Mouse (Mus musculus): ENCODE data around the gene AC140267.1. TPM values are rescaled to one million over a fixed set of nuclear protein-coding genes. Genes with fewer than 3 reads are reported as not detected.
A peak's percentile ranks its signal among the peaks of the same experiment; 100 is the strongest.

Gene AC140267.1
- total and polyA plus RNA-seq, 3 experiments, result 1.9 TPM; not detected in 2

- H3K36me3 ChIP-seq (ENCODE audit: control insufficient read depth in 1 of 2, insufficient read depth in 2 of 2, low read length in 2 of 2), result peaks cover 11 to 26% of the 10 kb centered on the region in 2 experiments
- no peak for TF ChIP-seq NRF1 (IDR thresholded peaks at IDR 0.05; ENCODE audit: insufficient read depth, low read depth, low read length, poor library complexity, severe bottlenecking)
- 0 out of 2 replicates have a peak, but pooled peaks have one; percentile 9 for TF ChIP-seq CHD1 (IDR thresholded peaks at IDR 0.05; ENCODE audit: low read depth, low read length)
- no peak for TF ChIP-seq ZKSCAN1 (IDR thresholded peaks at IDR 0.05; ENCODE audit: low read depth, low read length)
- no peak for TF ChIP-seq POLR2A (IDR thresholded peaks at IDR 0.05; ENCODE audit: control insufficient read depth in 1 of 2, insufficient read depth in 1 of 2, low read depth in 1 of 2, low read length in 2 of 2, poor library complexity in 1 of 2)
- TF ChIP-seq MAZ (IDR thresholded peaks at IDR 0.05; ENCODE audit: low read depth, low read length), result no peak
- no peak for TF ChIP-seq ELF1 (IDR thresholded peaks at IDR 0.05; ENCODE audit: low read depth, low read length)
- no peak for TF ChIP-seq USF2 (IDR thresholded peaks at IDR 0.05; ENCODE audit: borderline replicate concordance in 1 of 2, insufficient read depth in 1 of 2, low read depth in 1 of 2, low read length in 2 of 2)
These were observed 18.6 kb downstream of the AC140267.1 start for GRCm38 (mm10) chr15:80254207-80254606.

GRCm38 (mm10) chr15:80254847-80255645 lies 19.4 kb downstream of the AC140267.1 start, which contains the start of gene Atf4:
Atf4 (plus strand) TSS chr15:80255184.
- peak; percentile 100 for DNase-seq (ENCODE audit: low read depth, low spot score)
- peak within 1 kb of the TSS; percentile 93 for H3K9ac ChIP-seq (ENCODE audit: control insufficient read depth, low read depth, low read length, poor library complexity, severe bottlenecking)
- peaks cover 24% of the 10 kb centered on the region for H3K79me2 ChIP-seq (ENCODE audit: control insufficient read depth, insufficient read depth, low read length, poor library complexity)
- no peaks in the 10 kb centered on the region for H3K27me3 ChIP-seq (ENCODE audit: control insufficient read depth in 1 of 2, insufficient read depth in 2 of 2, low read length in 2 of 2)
- no peaks in the 10 kb centered on the region for H3K9me3 ChIP-seq (replicated peaks; ENCODE audit: insufficient read depth, low read length)
- H3K4me1 ChIP-seq (ENCODE audit: control insufficient read depth in 1 of 2, insufficient read depth in 2 of 2, low read length in 2 of 2), result peaks cover 6 to 24% of the 10 kb centered on the region in 2 experiments
- peaks cover 9 to 24% of the 10 kb centered on the region in 2 experiments; a peak in 3 of 4 replicates for H3K36me3 ChIP-seq (ENCODE audit: control insufficient read depth in 1 of 2, insufficient read depth in 2 of 2, low read length in 2 of 2)
- H3K27ac ChIP-seq (ENCODE audit: control insufficient read depth, low read depth, low read length), result peak within 1 kb of the TSS; percentile 95
- H3K4me3 ChIP-seq (ENCODE audit: control insufficient read depth in 1 of 2, insufficient read depth in 1 of 2, low read depth in 2 of 2, low read length in 2 of 2), result peak within 1 kb of the TSS; percentile 73 to 79
- TF ChIP-seq NELFE (IDR thresholded peaks at IDR 0.05; ENCODE audit: low read depth, low read length) (peak; percentile 100), MAZ (IDR thresholded peaks at IDR 0.05; ENCODE audit: low read depth, low read length) (0 out of 2 replicates have a peak, but pooled peaks have one; percentile 55), CHD1 (IDR thresholded peaks at IDR 0.05; ENCODE audit: low read depth, low read length) (0 out of 2 replicates have a peak, but pooled peaks have one; percentile 2), HCFC1 (IDR thresholded peaks at IDR 0.05; ENCODE audit: low read depth, low read length) (peak; percentile 92), KAT2A (conservative IDR thresholded peaks at IDR 0.05; ENCODE audit: low read depth, low read length) (peak; percentile 94), GABPA (IDR thresholded peaks at IDR 0.05; ENCODE audit: low read depth, low read length) (no peak), POLR2A (IDR thresholded peaks at IDR 0.05; ENCODE audit: control insufficient read depth in 1 of 2, insufficient read depth in 1 of 2, low read depth in 1 of 2, low read length in 2 of 2, poor library complexity in 1 of 2) (peak; percentile 90 to 97), CHD2 (IDR thresholded peaks at IDR 0.05; ENCODE audit: low read length) (peak; percentile 94), POLR2AphosphoS2 (IDR thresholded peaks at IDR 0.05; ENCODE audit: low read length) (peak; percentile 99), MAX (IDR thresholded peaks at IDR 0.05; ENCODE audit: low read length) (peak; percentile 31; the same call in 1 of the 2 replicates), MXI1 (IDR thresholded peaks at IDR 0.05; ENCODE audit: low read depth, low read length) (peak; percentile 91), USF2 (IDR thresholded peaks at IDR 0.05; ENCODE audit: borderline replicate concordance in 1 of 2, insufficient read depth in 1 of 2, low read depth in 1 of 2, low read length in 2 of 2) (peak; percentile 85 to 95), ELF1 (IDR thresholded peaks at IDR 0.05; ENCODE audit: low read depth, low read length) (peak; percentile 44; the same call in 1 of the 2 replicates), ZMIZ1 (IDR thresholded peaks at IDR 0.05; ENCODE audit: low read depth, low read length) (peak; percentile 99), ZKSCAN1 (IDR thresholded peaks at IDR 0.05; ENCODE audit: low read depth, low read length) (no peak), USF1 (IDR thresholded peaks at IDR 0.05; ENCODE audit: low read depth, low read length) (peak; percentile 98), MYC (IDR thresholded peaks at IDR 0.05; ENCODE audit: low read depth, low read length) (peak; percentile 87), SMC3 (IDR thresholded peaks at IDR 0.05; ENCODE audit: low read depth, low read length) (no peak), NRF1 (IDR thresholded peaks at IDR 0.05; ENCODE audit: insufficient read depth, low read depth, low read length, poor library complexity, severe bottlenecking) (0 out of 2 replicates have a peak, but pooled peaks have one; percentile 8), MAFK (IDR thresholded peaks at IDR 0.05; ENCODE audit: borderline replicate concordance, low read depth, low read length) (no peak), TBP (IDR thresholded peaks at IDR 0.05; ENCODE audit: low read depth, low read length) (peak; percentile 98), BHLHE40 (IDR thresholded peaks at IDR 0.05; ENCODE audit: borderline replicate concordance, low read depth, low read length) (peak; percentile 89), UBTF (IDR thresholded peaks at IDR 0.05; ENCODE audit: borderline replicate concordance, insufficient read depth, low read depth, low read length) (no peak), E2F4 (IDR thresholded peaks at IDR 0.05; ENCODE audit: borderline replicate concordance, low read depth, low read length) (0 out of 2 replicates have a peak, but pooled peaks have one; percentile 60), GATA1 (IDR thresholded peaks at IDR 0.05; ENCODE audit: low read depth, low read length) (no peak), MYB (IDR thresholded peaks at IDR 0.05; ENCODE audit: low read depth, low read length) (no peak)

More at GRCm38 (mm10) chr15:80254207-80254606, 18.6 kb downstream of the AC140267.1 start:
- H3K79me2 ChIP-seq (ENCODE audit: control insufficient read depth, insufficient read depth, low read length, poor library complexity), result peaks cover 24% of the 10 kb centered on the region
- peak overlapping the region; percentile 86 for H3K27ac ChIP-seq (ENCODE audit: control insufficient read depth, low read depth, low read length)
- peaks cover 6 to 28% of the 10 kb centered on the region in 2 experiments for H3K4me1 ChIP-seq (ENCODE audit: control insufficient read depth in 1 of 2, insufficient read depth in 2 of 2, low read length in 2 of 2)
- H3K27me3 ChIP-seq (ENCODE audit: control insufficient read depth in 1 of 2, insufficient read depth in 2 of 2, low read length in 2 of 2), result no peaks in the 10 kb centered on the region
- H3K9ac ChIP-seq (ENCODE audit: control insufficient read depth, low read depth, low read length, poor library complexity, severe bottlenecking), result peak overlapping the region; percentile 85
- DNase-seq (ENCODE audit: low read depth, low spot score), result peak; percentile 73
- H3K9me3 ChIP-seq (replicated peaks; ENCODE audit: insufficient read depth, low read length), result no peaks in the 10 kb centered on the region
- peak overlapping the region; percentile 72 for H3K4me3 ChIP-seq (ENCODE audit: control insufficient read depth in 1 of 2, insufficient read depth in 1 of 2, low read depth in 2 of 2, low read length in 2 of 2)

Measured in MEL (cell line).